Mouse (Mus musculus) c-Kit-positive CD71-positive TER-119-positive erythroid progenitor cells, embryonic 14.5 days (primary cell): ENCODE data around the gene Mogs.

Source experiments
- DNase-seq: peaks from one replicate; pipeline ENCODE4 v3.0.0-alpha.2; 2013; ENCODE audit warnings: low spot score

The Mogs gene

GRCm38 (mm10) chr6:83115011-83115671, at the start of gene Mogs:
Gene Mogs, plus strand, starts transcription at chr6:83115496.
- peak; percentile 86 for DNase-seq

DNA sequence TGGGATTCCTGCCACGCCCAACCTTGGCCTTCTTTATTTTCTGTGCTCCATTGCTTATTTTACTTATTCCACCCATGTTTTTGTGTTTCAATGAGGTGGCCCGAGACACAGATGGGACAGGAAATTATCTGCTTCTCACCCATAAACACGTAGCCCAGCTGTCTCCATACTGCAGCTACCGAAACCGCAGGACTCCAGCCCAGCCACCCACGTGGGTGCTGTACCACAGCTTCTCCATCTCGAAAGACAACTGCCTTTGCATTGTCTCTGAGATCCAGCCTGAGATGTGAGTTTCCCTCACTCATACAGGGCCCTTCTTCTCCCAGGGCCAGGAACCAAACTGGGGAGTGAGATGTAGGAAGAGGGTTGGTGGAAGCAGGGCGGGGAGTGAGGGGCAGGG, 49.3 kb upstream of the Mogs start:
- no peak for DNase-seq

- no peak for DNase-seq
Measured at GRCm38 (mm10) chr6:83066441-83066840, 48.9 kb upstream of the Mogs start.

DNA sequence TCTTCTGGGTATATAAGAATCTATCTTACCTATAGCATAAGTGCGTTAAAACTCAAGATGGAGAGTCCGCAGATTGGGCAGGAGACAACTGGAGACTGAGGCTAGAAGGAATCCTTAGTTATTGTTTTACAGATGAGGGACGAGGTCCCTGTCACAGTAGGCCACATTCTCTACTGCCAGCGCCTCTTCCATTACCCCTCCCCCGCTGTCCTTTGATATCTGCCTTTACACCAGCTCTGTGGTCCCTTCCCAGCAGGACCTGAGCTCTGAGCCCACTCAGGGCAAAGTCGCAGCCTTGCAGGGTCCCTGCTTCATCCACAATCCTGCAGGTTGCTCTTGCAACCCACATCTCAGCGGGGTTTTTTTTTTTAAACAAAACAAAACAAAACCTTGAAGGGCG, 47.1 kb upstream of the Mogs start:
- DNase-seq: no peak

GRCm38 (mm10) chr6:83068706-83069487, 46.4 kb upstream of the Mogs start:
- DNase-seq: no peak

DNA sequence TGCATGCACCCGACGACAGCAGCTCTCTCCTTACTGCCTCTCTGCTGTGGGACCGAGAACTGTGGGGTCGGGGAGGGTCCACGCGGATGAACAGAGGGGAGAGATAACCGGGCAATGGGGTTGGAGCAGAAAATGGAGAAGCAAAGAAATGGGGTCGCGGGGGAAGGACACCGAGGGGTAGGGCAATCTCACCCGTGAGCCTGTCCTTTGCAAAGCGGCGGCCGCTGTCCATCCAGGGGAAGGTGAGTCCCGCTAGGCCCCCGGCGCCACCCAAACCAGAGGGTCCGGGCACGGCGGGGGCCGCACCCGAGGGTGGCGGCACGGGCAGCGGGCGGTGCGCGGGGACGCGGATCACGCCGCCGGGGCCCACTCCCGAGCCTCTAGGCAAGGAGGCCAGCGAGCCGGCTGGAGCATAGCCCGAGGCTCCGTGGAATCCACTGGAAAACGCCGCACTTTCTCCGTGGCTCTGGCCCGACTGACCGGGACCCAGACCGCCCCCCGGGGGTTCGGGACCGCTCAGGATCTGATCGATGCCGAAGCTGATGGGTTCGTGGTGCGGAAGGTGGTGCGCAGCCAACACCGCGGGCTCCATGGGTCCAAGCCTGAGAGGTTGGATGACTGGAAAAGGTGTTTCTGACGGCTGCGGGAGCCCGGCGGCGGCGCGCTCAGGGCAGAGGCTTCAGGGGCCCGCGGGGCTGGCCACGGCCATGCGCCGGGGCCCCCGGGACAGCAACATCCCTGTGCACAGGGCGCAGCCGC, 45.6 kb upstream of the Mogs start:
- no peak for DNase-seq

DNA sequence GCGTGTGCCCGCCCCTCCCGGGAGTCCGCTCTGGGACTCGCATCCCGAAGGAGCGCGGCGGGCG, 45.2 kb upstream of the Mogs start, which contains the start of gene Tlx2:
Gene Tlx2 (minus strand): TSS at position 47 of the 64 bp plus-strand sequence.
- DNase-seq: no peak

- DNase-seq: no peak
Measured at GRCm38 (mm10) chr6:83070311-83071219, 44.7 kb upstream of the Mogs start.

DNA sequence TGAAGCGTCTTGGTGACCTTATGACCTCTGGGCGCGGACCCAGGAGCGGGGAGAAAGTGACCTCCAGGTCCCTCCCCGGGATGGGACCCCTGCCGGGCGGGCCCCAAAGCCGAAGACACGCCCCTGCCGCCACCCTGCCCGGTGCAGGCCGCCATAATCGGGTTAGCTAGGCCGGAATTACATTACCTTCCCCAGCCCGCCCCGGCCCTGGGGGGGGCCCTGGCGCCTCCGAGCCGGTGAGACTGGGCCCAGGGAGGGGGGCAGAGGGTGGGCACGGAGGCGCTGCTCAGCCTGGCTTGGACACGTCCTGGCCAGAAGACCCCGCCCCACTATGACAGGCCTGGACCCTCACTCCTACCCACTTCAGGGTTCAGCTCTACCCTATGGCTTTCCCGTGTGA, 44.1 kb upstream of the Mogs start:
- no peak for DNase-seq

DNA sequence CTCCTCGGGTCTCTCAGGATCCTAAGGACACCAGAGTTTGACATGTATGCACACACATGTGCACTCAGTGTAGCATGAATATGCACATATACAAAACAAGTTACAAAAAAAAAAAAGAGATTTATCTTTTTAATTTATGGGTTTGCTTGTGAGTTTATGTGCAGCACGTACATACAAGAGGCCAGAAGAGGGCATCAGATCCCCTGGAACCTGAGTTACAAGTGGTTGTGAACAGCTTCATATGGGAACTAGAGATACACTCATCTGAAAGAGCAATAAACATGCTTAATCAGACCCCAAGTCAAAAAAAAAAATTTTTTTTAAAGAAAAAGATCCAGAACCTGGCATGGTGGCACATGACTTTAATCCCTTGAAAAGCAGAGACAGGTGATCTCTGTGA, 40.3 kb upstream of the Mogs start:
- DNase-seq: no peak

DNA sequence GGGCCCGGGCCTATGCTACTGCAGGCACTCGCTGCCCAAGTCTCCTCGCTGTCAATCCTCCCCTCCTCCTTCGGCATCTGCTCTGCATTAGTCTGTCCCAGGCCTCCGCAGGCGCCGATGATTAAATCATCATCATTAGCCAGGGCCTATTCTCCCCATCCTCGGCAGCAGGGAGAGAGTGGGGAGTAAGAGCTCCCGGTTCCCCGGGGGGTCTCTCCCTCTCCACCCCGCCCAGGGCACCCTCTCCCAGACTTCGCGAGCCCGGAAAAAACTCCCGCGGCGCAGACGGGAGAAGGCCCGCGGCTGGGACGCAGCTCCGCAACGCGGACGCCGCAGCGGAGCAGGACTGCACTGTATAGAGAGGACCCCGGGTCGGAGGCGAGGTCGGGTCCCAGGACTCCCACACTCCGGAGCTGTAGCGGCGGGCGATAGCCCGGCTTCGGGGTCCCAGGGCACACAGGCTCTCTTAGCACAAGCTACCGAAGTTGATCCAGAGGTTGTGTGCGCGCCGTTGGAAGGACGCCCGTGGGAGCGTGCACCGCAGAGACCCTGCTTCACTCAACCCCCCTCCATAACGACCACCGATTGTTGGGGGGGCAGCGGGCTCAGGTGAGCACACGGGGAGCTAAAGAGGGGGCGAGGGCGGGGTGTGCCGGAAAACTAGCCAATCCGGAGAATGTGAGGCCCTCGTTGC, 37.5 kb upstream of the Mogs start, which contains the start of gene Pcgf1:
Gene Pcgf1 (plus strand): TSS at position 240 of the 694 bp plus-strand sequence.
- no peak for DNase-seq

DNA sequence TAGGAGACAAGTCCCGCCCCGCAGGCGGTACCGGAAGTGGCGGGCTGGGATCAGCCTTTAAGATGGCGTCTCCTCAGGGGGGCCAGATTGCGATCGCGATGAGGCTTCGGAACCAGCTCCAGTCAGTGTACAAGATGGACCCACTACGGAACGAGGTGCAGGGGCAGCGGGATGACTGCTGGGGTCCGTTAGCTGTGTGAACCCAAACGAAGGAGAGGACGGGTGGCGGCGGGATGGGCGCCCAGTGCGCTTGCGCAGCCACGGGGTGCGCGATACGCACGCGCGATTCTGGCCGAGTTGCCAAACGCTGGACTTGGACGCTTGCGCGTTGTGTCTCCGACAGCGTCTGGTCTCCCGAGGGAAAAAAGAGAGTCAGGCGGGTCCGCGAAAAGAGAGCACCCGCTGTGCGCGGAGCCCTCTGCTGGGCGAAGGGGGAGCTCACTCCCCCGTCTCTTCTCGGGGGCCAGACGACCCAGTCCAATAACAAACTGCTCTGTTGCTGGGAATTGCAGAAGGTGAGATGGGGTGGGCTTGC, 36.9 kb upstream of the Mogs start:
- DNase-seq: peak; percentile 99

GRCm38 (mm10) chr6:83080210-83080609, 35.1 kb upstream of the Mogs start:
- no peak for DNase-seq

- no peak for DNase-seq
Measured at GRCm38 (mm10) chr6:83083497-83083896, 31.8 kb upstream of the Mogs start.

GRCm38 (mm10) chr6:83084477-83084876, 30.8 kb upstream of the Mogs start:
- no peak for DNase-seq

DNA sequence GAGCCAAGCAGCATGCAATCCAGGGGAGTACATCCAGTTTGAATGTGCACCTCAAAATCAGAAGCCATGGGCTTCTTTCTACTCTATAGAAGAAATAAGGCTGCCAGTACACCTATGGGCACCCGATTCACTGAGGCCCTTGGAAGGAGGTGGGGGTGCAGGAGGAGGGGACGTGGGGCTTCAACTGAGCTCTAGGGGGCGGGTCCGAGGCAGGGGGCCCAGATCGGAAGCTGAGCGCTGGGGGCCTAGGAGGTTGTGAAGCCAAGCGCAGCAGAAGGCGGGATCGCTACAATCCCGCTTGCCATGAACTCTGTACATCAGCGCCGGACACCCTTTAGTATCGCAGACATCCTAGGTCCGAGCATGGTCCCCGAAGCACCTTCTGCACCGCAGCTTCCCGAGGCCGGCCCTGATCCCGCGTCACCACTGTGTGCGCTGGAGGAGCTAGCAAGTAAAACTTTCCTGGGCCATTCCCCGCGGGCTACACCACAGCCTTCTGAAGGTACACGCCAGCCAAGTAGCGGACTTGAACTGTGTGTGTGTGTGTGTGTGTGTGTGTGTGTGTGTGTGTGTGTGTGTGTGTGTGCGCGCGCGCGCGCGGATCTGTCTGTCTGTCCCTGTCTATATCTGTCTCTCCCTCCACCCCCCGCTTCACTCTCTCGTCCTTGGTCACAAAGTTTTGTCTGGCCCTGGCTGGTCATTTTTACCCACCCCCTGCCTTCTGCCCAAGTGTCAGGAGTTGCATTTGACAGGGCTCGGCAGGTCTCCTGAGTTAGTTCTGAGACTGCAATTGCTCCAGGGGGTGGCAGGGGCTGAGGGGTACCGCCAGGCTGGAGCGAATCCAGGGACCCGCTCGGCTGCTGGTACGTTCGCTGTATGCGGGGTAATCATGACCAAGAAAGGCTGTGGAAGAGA, 28.9 kb upstream of the Mogs start, which contains the start of gene Lbx2:
Gene Lbx2 (plus strand): TSS at position 247 of the 915 bp plus-strand sequence.
- DNase-seq: no peak

DNA sequence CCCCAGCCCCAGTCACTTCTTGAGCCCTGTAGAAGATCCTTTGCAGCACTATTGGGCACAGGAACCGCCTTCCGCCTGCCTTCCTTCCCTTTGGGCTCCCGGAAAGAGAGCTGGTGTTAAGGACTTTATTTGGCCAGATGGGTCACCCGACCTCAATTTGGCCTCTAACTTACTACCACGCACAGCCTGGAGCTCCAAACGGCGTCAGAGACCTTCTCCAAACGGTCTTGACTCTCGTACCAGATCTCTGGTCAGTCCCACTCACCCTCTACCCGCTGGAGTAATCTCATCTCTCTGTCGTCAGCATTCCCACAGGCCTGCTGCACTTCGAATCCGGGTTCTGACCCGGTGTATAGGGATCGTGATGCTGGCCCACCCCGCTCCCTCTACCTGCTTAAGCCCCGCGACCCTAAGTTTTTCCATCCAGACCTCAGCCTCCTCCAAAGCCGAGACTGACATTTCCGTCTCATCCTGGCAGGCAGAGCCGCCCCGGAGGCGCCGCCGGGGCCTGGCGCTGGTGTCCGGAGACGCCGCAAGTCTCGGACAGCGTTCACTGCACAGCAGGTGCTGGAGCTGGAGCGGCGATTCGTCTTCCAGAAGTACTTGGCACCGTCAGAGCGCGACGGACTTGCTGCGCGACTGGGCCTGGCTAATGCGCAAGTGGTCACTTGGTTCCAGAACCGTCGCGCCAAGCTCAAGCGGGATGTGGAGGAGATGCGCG, 27.9 kb upstream of the Mogs start:
- no peak for DNase-seq

DNA sequence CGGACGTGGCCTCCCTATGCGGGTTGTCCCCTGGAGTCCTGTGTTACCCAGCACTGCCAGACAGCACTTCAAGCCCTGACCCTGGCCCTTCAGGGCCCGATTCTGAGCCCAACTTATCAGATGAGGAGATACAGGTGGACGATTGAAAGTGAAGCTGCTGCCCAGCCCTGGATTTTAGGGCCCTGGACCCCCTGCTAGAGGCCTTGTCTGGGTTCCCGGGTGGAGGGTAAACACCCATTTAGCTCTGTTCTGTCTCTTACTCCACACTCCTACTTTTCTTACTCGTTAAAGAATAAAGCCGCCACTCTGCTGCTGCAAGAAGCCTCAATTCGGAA, 27.4 kb upstream of the Mogs start:
- DNase-seq: no peak

- DNase-seq: no peak
Measured at GRCm38 (mm10) chr6:83092416-83093127, 22.7 kb upstream of the Mogs start.
